Mouse (Mus musculus): ENCODE results near the gene 0610040J01Rik.

GRCm38 (mm10) chr5:63923305-63924025, 111.3 kb downstream of the 0610040J01Rik start:
- no peak for TF ChIP-seq POLR2A (IDR thresholded peaks at IDR 0.05; ENCODE audit: insufficient read depth, low read depth, low read length)
- no peak for TF ChIP-seq EP300 (IDR thresholded peaks at IDR 0.05; ENCODE audit: insufficient read depth, low read depth, low read length)
- TF ChIP-seq CTCF (IDR thresholded peaks at IDR 0.05): no peak

Data from heart, adult 2 months (tissue).